Mouse (Mus musculus) limb, embryonic 10.5 days (tissue): ENCODE results near the gene Fndc3b. TPM values are rescaled to one million over a fixed set of nuclear protein-coding genes. Genes with fewer than 3 reads are reported as not detected.

ENCODE experiments used
- DNase-seq: peaks from one replicate; pipeline ENCODE4 v3.0.0-alpha.2; 2017; ENCODE audit warnings: low spot score
- H3K27ac ChIP-seq: fragments of 300-500 bp; sonication (generic); 2 replicates; pipeline ENCODE4 v1.5.1; 2016; ENCODE audit warnings: mild to moderate bottlenecking
- H3K27me3 ChIP-seq: fragments of 300-500 bp; sonication (generic); 2 replicates; pipeline ENCODE4 v1.6.1; 2016; ENCODE audit warnings: low read depth, mild to moderate bottlenecking; ENCODE audit not compliant: poor library complexity, severe bottlenecking
- H3K36me3 ChIP-seq: fragments of 300-500 bp; sonication (generic); 2 replicates; pipeline ENCODE4 v1.6.1; 2016; ENCODE audit warnings: mild to moderate bottlenecking, moderate library complexity
- H3K4me1 ChIP-seq: fragments of 300-500 bp; sonication (generic); 2 replicates; pipeline ENCODE4 v1.6.1; 2016
- H3K4me3 ChIP-seq: fragments of 300-500 bp; sonication (generic); 2 replicates; pipeline ENCODE4 v1.5.1; 2016; ENCODE audit warnings: mild to moderate bottlenecking, moderate library complexity
- H3K9me3 ChIP-seq: fragments of 300-500 bp; sonication (generic); replicated peaks from 2 replicates; pipeline ENCODE4 v1.6.1; 2016; ENCODE audit warnings: mild to moderate bottlenecking
- WGBS: fragments of 180-500 bp; shearing (Covaris S2); methylation state at CpG from one replicate; pipeline ENCODE4 v1.1.7; 2016; 5-methylcytosine and 5-hydroxymethylcytosine counted together
- polyA plus RNA-seq: library from polyadenylated mRNA; unstranded; fragments of >200 nt; fragmentation: Nextera tagmentation; extraction: Ambion mirVana; gene quantifications from 2 replicates; pipeline ENCODE4 v1.2.1, GENCODE M21; 2016

Gene Fndc3b
- polyA plus RNA-seq, 1 experiment from 2014 or later: 9.7 TPM

DNA sequence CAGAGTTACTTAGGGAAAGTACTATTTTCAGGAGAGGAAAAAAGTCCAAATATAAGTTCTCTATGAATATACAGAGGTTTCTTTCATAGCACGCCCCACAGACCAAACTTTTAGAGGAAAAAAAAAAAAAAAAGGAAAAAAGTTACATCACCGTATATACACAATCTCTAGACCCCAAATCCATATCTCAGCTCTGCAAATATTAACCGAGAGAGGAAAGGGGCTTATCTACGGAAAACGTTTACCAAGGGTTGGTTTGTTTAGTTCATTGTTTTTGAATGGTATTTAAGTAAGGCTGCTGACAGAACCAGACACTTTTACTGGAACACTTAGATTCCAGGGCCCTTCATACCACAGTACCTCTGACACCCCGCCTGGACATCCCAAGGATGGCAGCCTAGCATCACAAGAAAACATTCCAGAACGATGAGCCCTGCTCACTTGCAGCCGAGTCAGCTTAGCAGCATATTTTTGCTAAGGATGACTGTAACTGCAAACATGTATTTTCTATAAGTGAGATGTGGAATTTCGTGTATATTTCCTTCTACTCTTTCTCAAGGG lies 58.6 kb downstream of the Fndc3b start:
- Histone ChIP-seq H3K4me3 (no peak overlapping the region), H3K27me3 (no peaks in the 10 kb centered on the region), H3K9me3 (no peaks in the 10 kb centered on the region), H3K4me1 (peaks cover 23% of the 10 kb centered on the region; the same call in 1 of the 2 replicates), H3K36me3 (no peaks in the 10 kb centered on the region), H3K27ac (no peak overlapping the region)
- 91% methylated on average over 9 of the region's 9 CpGs for WGBS
- DNase-seq: no peak

DNA sequence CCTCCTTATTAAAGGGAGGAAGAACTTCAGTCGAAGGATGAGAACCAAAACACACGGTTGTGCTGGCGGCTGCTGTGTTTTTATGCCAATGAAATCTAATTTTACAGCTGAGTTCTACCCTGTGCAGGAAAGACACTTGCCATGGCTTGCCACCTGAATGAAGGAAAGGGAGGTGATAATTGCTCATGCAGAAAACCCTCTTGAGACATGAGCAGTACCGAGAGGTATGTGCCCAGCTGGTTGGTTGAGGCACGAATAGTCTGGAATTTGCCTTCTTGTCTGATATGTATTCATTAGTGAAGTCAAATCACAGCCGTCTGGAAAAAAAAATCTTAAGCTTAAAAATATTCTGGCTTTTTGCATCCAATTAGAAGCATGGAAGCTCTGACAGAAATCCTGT lies 59.4 kb downstream of the Fndc3b start:
- Histone ChIP-seq H3K36me3 (no peaks in the 10 kb centered on the region), H3K4me3 (no peak overlapping the region), H3K4me1 (peaks cover 22% of the 10 kb centered on the region; the same call in 1 of the 2 replicates), H3K27ac (no peak overlapping the region), H3K9me3 (no peaks in the 10 kb centered on the region), H3K27me3 (no peaks in the 10 kb centered on the region)
- 74% methylated on average over 6 of the region's 6 CpGs for WGBS
- DNase-seq: no peak

DNA sequence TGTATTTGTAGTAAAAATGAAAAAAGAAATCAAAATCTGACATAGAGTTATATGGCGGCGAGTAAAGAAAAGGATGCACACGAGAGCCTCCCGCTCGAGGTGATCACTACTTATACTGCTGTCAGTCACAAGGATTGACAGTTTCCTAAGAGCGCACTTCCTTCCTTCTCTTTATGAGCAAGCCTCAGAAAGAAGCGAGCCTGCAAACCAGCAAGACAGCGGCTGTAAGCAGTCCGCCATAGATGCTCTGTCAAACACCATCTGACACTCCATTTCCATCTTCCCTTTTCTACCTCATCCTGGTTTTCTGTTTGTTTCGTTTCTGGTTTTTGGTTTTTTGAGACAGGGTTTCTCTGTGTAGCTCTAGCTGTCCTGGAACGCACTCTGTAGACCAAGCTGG lies 61.0 kb downstream of the Fndc3b start:
- no peak overlapping the region for H3K27ac ChIP-seq
- H3K4me3 ChIP-seq: no peak overlapping the region
- H3K36me3 ChIP-seq: no peaks in the 10 kb centered on the region
- 88% methylated on average over 11 of the region's 11 CpGs for WGBS
- H3K9me3 ChIP-seq: no peaks in the 10 kb centered on the region
- H3K27me3 ChIP-seq: no peaks in the 10 kb centered on the region
- H3K4me1 ChIP-seq: peaks cover 16% of the 10 kb centered on the region; the same call in 1 of the 2 replicates
- DNase-seq: no peak

GRCm38 (mm10) chr3:27649316-27649715 lies 61.8 kb downstream of the Fndc3b start:
- WGBS: 71% methylated on average over 1 of the region's 1 CpGs
- H3K27ac ChIP-seq: no peak overlapping the region
- H3K4me3 ChIP-seq: no peak overlapping the region
- H3K4me1 ChIP-seq: peaks cover 16% of the 10 kb centered on the region; the same call in 1 of the 2 replicates
- no peak for DNase-seq
- no peaks in the 10 kb centered on the region for H3K9me3 ChIP-seq
- H3K27me3 ChIP-seq: no peaks in the 10 kb centered on the region
- H3K36me3 ChIP-seq: no peaks in the 10 kb centered on the region

DNA sequence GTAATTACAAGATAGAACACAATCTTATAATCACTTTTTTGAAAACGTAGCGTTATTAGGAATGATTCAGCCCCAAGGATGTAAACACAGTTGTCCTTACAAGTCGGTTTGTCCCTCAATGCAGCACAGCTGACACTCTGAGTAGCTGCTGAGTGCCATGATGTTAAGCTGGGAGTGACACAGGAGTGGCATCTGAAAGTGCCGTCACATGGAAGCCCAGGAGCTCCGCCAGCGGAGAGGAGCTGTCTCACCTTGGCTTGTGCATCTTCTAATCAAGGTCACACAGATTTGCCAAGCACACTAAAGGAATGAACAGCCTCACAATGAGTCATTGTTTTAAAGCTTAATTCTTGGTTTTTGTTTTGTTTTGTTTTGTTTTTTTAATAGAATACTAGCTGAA lies 68.7 kb downstream of the Fndc3b start:
- H3K27ac ChIP-seq: no peak overlapping the region

GRCm38 (mm10) chr3:27639701-27640100 lies 71.4 kb downstream of the Fndc3b start:
- no peak overlapping the region for H3K4me3 ChIP-seq
- H3K27ac ChIP-seq: no peak overlapping the region
- peaks cover 12% of the 10 kb centered on the region; the same call in 1 of the 2 replicates for H3K36me3 ChIP-seq
- 90% methylated on average over 4 of the region's 4 CpGs for WGBS
- no peaks in the 10 kb centered on the region for H3K9me3 ChIP-seq
- DNase-seq: no peak
- no peaks in the 10 kb centered on the region for H3K27me3 ChIP-seq
- 0 out of 2 replicates have a peak, but pooled peaks cover 3% of the 10 kb centered on the region for H3K4me1 ChIP-seq

More for the DNA sequence above, 68.7 kb downstream of the Fndc3b start:
- no peak for DNase-seq
- Histone ChIP-seq H3K36me3 (peaks cover 12% of the 10 kb centered on the region; the same call in 1 of the 2 replicates), H3K9me3 (no peaks in the 10 kb centered on the region), H3K4me1 (0 out of 2 replicates have a peak, but pooled peaks cover 3% of the 10 kb centered on the region), H3K4me3 (no peak overlapping the region), H3K27me3 (no peaks in the 10 kb centered on the region)
- 91% methylated on average over 6 of the region's 6 CpGs for WGBS

DNA sequence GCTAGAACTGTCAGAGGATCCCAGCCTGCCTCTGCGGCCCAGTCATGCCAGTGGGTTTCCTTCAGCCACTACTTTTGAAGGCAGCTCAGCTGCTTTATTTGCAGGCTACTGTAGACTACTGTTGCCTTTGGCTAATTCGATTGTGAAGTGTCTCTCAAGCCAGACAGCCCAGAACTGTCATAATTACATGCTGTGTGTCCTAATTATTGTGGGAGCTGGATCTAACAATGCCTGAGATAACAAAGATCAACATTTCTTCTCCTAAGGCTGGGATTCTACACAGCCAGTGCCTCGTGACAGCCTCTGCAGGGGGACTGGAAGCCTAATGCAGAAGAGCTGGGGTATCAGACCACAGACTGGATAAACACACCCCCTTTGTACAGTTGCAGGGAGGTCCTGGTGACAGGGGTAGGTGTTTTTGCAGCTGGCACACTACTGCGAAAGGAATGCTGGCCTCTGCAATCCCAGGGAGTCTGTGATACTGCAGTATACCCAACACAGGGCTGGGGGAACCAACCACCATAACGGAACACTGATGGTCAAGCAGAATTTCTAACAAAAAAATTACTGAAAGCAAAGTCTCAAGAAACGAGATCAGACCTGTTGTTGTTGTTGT lies 74.0 kb downstream of the Fndc3b start:
- no peaks in the 10 kb centered on the region for H3K9me3 ChIP-seq
- H3K27me3 ChIP-seq: no peaks in the 10 kb centered on the region
- DNase-seq: no peak
- H3K36me3 ChIP-seq: peaks cover 12% of the 10 kb centered on the region; the same call in 1 of the 2 replicates
- H3K4me3 ChIP-seq: no peak overlapping the region
- 85% methylated on average over 6 of the region's 6 CpGs for WGBS
- no peak overlapping the region for H3K27ac ChIP-seq
- 0 out of 2 replicates have a peak, but pooled peaks cover 3% of the 10 kb centered on the region for H3K4me1 ChIP-seq

DNA sequence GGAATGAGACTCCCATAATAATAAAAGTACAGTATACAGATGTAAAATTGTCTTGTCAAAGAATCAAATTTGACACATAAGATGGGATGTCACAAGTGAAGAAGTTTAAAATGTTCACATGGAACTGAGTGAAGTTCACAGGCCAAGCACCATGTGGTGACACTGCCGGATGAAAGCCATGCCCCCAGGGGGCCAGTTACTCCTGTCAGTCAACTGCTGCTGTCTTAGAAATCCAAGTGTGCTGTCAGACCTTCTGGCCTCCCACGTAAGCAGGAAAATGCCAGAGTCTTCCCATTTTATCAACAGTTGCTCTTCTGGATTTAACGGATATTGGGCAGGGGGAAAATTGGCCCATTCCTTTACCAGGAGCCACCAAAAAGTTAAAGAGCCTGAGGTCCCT lies 75.3 kb downstream of the Fndc3b start:
- no peak overlapping the region for H3K4me3 ChIP-seq
- no peak overlapping the region for H3K27ac ChIP-seq
- H3K36me3 ChIP-seq: peaks cover 7% of the 10 kb centered on the region; the same call in 1 of the 2 replicates
- H3K27me3 ChIP-seq: no peaks in the 10 kb centered on the region
- no peaks in the 10 kb centered on the region for H3K9me3 ChIP-seq
- no peak for DNase-seq
- 0 out of 2 replicates have a peak, but pooled peaks cover 3% of the 10 kb centered on the region for H3K4me1 ChIP-seq
- WGBS: 40% methylated on average over 3 of the region's 3 CpGs

GRCm38 (mm10) chr3:27632880-27633279 lies 78.2 kb downstream of the Fndc3b start:
- H3K36me3 ChIP-seq: peaks cover 5% of the 10 kb centered on the region; the same call in 1 of the 2 replicates
- H3K4me1 ChIP-seq: no peaks in the 10 kb centered on the region
- H3K4me3 ChIP-seq: no peak overlapping the region
- 95% methylated on average over 1 of the region's 1 CpGs for WGBS
- no peak for DNase-seq
- no peaks in the 10 kb centered on the region for H3K27me3 ChIP-seq
- H3K9me3 ChIP-seq: no peaks in the 10 kb centered on the region
- no peak overlapping the region for H3K27ac ChIP-seq

GRCm38 (mm10) chr3:27631112-27631511 lies 80.0 kb downstream of the Fndc3b start:
- Histone ChIP-seq H3K9me3 (no peaks in the 10 kb centered on the region), H3K4me3 (no peak overlapping the region), H3K36me3 (peaks cover 5% of the 10 kb centered on the region; the same call in 1 of the 2 replicates), H3K4me1 (no peaks in the 10 kb centered on the region), H3K27ac (no peak overlapping the region), H3K27me3 (no peaks in the 10 kb centered on the region)
- DNase-seq: no peak
- 92% methylated on average over 7 of the region's 7 CpGs for WGBS

DNA sequence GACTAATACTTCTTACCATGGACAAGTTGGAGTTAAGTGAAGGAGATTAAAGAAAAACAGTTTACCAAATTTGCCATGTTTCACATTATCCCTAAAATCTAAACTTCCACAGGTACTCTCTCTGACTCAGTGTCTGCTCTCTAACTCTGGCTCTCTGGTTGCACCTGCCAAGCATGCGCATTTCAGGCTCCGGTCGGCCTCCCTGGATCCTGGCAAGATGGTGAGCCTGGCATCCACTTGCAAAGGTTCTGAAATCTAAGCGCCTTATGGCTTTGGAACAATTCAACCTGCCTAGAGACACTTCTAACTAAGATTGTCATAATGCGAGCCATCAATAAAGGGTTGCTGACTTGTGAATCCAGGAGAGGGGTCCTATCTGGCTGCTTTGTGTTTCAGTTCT lies 81.4 kb downstream of the Fndc3b start:
- no peak overlapping the region for H3K4me3 ChIP-seq
- H3K36me3 ChIP-seq: peaks cover 5% of the 10 kb centered on the region; the same call in 1 of the 2 replicates
- H3K27me3 ChIP-seq: no peaks in the 10 kb centered on the region
- DNase-seq: no peak
- 97% methylated on average over 5 of the region's 5 CpGs for WGBS
- H3K27ac ChIP-seq: no peak overlapping the region
- no peaks in the 10 kb centered on the region for H3K4me1 ChIP-seq
- H3K9me3 ChIP-seq: no peaks in the 10 kb centered on the region

DNA sequence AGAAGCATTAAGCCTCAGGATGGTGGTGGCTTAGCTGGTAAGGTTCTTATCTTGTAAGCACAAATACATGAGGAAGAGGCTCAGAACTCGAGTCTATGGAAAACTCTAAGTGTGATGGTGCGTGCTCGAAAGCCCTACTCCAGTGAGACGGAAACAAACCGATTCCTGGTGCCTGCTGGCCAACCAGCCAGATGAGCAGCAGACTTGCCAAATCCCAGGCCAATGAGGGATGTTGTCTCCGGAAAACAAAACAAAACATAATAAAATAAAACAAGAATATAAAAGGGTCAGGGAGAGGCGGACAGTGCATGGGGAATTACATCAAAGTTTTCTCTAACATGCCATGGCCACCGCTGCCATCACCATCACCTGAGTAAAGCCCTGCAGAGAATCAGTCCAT lies 84.8 kb downstream of the Fndc3b start:
- no peak for DNase-seq
- Histone ChIP-seq H3K36me3 (peaks cover 8% of the 10 kb centered on the region; the same call in 1 of the 2 replicates), H3K27me3 (no peaks in the 10 kb centered on the region), H3K27ac (no peak overlapping the region), H3K9me3 (no peaks in the 10 kb centered on the region), H3K4me1 (no peaks in the 10 kb centered on the region; the same call in 1 of the 2 replicates), H3K4me3 (no peak overlapping the region)
- 94% methylated on average over 8 of the region's 8 CpGs for WGBS

DNA sequence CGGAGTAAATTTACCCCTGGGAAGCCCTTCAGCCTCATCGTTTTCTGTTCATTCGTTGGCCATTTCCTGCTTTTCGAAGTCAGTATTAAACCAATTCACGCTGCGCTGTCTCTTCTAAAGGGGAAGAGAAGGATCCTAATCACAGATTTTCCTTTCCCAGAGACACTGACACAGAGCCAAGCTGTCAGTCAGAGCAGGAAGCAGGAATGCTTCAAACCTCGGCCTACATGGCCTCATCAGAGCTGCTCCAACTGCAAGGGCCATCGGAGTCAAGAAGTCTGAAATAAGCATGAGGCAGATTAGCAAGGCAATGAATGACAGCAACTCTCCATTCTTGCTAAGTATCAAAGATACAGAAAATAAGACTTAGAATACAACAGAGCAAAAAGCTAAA lies 85.5 kb downstream of the Fndc3b start:
- Histone ChIP-seq H3K27me3 (no peaks in the 10 kb centered on the region), H3K9me3 (no peaks in the 10 kb centered on the region), H3K4me1 (no peaks in the 10 kb centered on the region; the same call in 1 of the 2 replicates), H3K36me3 (peaks cover 6% of the 10 kb centered on the region; the same call in 1 of the 2 replicates), H3K4me3 (no peak overlapping the region), H3K27ac (no peak overlapping the region)
- DNase-seq: no peak
- 83% methylated on average over 8 of the region's 8 CpGs for WGBS
